Mouse (Mus musculus): ENCODE measurements around the gene Cnot6l.

DNA sequence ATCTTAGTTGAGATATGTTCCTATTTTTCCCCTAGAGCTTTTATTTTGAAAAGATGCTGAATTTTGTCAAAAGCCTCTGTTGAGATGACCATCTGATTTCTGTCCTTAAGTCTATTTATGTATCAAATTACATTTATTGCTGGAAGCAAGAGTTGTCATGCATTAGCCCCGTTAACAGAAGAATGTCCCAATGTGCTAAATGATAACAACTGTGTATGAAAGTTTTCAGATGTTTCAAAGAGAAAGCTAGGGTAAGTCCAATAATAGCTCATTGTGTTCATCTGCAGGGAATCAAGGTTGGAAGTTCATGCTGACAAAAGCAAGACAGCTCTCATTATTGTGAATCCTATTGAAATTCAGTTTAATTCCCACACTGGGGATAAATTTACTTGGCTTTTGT is 129.9 kb downstream of the Cnot6l start:
- TF ChIP-seq MAFK (IDR thresholded peaks at IDR 0.05; ENCODE audit: insufficient read depth, low read depth, low read length) (no peak), HCFC1 (IDR thresholded peaks at IDR 0.05; ENCODE audit: borderline replicate concordance, insufficient read depth, low read length) (no peak)

All from ES-E14 (cell line).